Mouse (Mus musculus) CD4-positive, CD25-positive, alpha-beta regulatory T cell, adult 4 months (primary cell): ENCODE results near the gene Pifo. TPM values are rescaled to one million over a fixed set of nuclear protein-coding genes. Genes with fewer than 3 reads are reported as not detected.

Experiments used
- ATAC-seq: one replicate; pipeline ENCODE4 v1.8.0; 2017
- polyA plus RNA-seq, 2 experiments: library from polyadenylated mRNA; unstranded; fragments of 100-300 nt; shearing (Covaris generic); gene quantifications; one replicate each; pipeline ENCODE4 v1.2.1; 2017

Pifo gene
- polyA plus RNA-seq, 2 experiments from 2014 or later, result 2.4 TPM; not detected in 1

DNA sequence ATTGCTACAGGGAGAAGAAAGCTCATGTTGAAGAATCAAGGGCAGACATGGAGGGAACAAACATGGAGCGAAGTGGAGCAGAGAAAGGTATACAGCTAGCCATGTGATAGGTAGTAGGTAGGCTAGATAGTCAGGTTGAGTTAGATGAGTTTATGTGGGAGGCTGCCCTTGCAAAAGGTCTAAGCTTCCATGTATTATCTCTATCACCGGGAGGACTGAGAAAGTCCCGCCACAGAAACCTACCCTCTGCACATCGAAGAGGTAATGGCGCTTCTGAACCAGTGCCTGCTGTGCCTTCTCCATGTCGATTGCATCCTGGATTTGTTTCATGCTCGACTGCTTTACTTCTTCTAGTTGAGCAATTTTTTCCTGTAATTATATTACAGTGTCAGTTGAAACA is 63.1 kb downstream of the Pifo start:
- ATAC-seq, result no peak

Other genes with a start within 250 kb of the Pifo start
- gene Rap1a, start 213.3 kb downstream of the Pifo start, polyA plus RNA-seq, result 100 to 1,000 TPM; 120 to 139 TPM
- not detected for gene Adora3, start 143.8 kb downstream of the Pifo start, polyA plus RNA-seq
- not detected for gene Tmigd3, start 143.7 kb downstream of the Pifo start, polyA plus RNA-seq
- gene I830077J02Rik, start 82.0 kb downstream of the Pifo start, polyA plus RNA-seq, result under 1 TPM; 0.51 to 0.61 TPM
- 10 to 100 TPM; 67.3 to 77.9 TPM for gene Wdr77, start 55.3 kb downstream of the Pifo start, polyA plus RNA-seq
- gene Atp5f1, start 54.5 kb downstream of the Pifo start, polyA plus RNA-seq, result 100 to 1,000 TPM; 327 to 367 TPM
- gene Ovgp1, start 40.9 kb downstream of the Pifo start, polyA plus RNA-seq, result 1 to 10 TPM; 5.6 to 7.3 TPM
- 10 to 100 TPM in 1 of 2 experiments, 1 to 10 TPM in 1; 9.4 to 10.6 TPM for gene Chil5, start 18.2 kb upstream of the Pifo start, polyA plus RNA-seq
- not detected for gene Chia1, start 98.6 kb upstream of the Pifo start, polyA plus RNA-seq
- not detected for gene Chil3, start 152.9 kb upstream of the Pifo start, polyA plus RNA-seq
- not detected for gene Chil4, start 204.9 kb upstream of the Pifo start, polyA plus RNA-seq